Mouse (Mus musculus) c-Kit-positive CD71-positive TER-119-negative erythroid progenitor cells, embryonic 14.5 days (primary cell): ENCODE measurements around the gene Armc3.
A peak's percentile ranks its signal among the peaks of the same experiment; 100 is the strongest.

Source experiments
- DNase-seq: peaks from one replicate; pipeline ENCODE4 v3.0.0-alpha.2; 2013; ENCODE audit warnings: low read depth

Gene Armc3

GRCm38 (mm10) chr2:19198452-19199365 is at the start of gene Armc3:
Gene Armc3 (plus strand): TSS chr2:19199302.
- peak; percentile 34 for DNase-seq

GRCm38 (mm10) chr2:19152687-19153086 is 46.4 kb upstream of the Armc3 start:
- no peak for DNase-seq

GRCm38 (mm10) chr2:19156176-19156575 is 42.9 kb upstream of the Armc3 start:
- peak; percentile 5 for DNase-seq

- no peak for DNase-seq
These were observed 39.6 kb upstream of the Armc3 start for GRCm38 (mm10) chr2:19159539-19159938.

- no peak for DNase-seq
These were observed 38.6 kb upstream of the Armc3 start for GRCm38 (mm10) chr2:19160368-19161114.

GRCm38 (mm10) chr2:19164234-19164633 is 34.9 kb upstream of the Armc3 start:
- DNase-seq: no peak

GRCm38 (mm10) chr2:19176827-19177236 is 22.3 kb upstream of the Armc3 start:
- DNase-seq: no peak

- DNase-seq: no peak
These were observed 308 bp downstream of the Armc3 start for GRCm38 (mm10) chr2:19199366-19199853.

GRCm38 (mm10) chr2:19200112-19200511 is 1.0 kb downstream of the Armc3 start:
- no peak for DNase-seq

GRCm38 (mm10) chr2:19201682-19202081 is 2.6 kb downstream of the Armc3 start:
- no peak for DNase-seq

GRCm38 (mm10) chr2:19234305-19234704 is 35.2 kb downstream of the Armc3 start:
- no peak for DNase-seq

- DNase-seq: no peak
These were observed 36.1 kb downstream of the Armc3 start for GRCm38 (mm10) chr2:19235193-19235592.

GRCm38 (mm10) chr2:19235614-19236013 is 36.5 kb downstream of the Armc3 start:
- no peak for DNase-seq

GRCm38 (mm10) chr2:19238771-19239170 is 39.7 kb downstream of the Armc3 start:
- peak; percentile 7 for DNase-seq

- DNase-seq: no peak
These were observed 50.5 kb downstream of the Armc3 start for GRCm38 (mm10) chr2:19249611-19250010.

GRCm38 (mm10) chr2:19255037-19255436 is 55.9 kb downstream of the Armc3 start:
- DNase-seq: no peak

GRCm38 (mm10) chr2:19257255-19257654 is 58.2 kb downstream of the Armc3 start:
- no peak for DNase-seq

GRCm38 (mm10) chr2:19260399-19260798 is 61.3 kb downstream of the Armc3 start:
- no peak for DNase-seq

GRCm38 (mm10) chr2:19263375-19263774 is 64.3 kb downstream of the Armc3 start:
- DNase-seq: no peak

- DNase-seq: no peak
These were observed 66.7 kb downstream of the Armc3 start for GRCm38 (mm10) chr2:19265834-19266233.

GRCm38 (mm10) chr2:19267396-19267795 is 68.3 kb downstream of the Armc3 start:
- DNase-seq: no peak

GRCm38 (mm10) chr2:19269955-19270354 is 70.9 kb downstream of the Armc3 start:
- DNase-seq: no peak

- no peak for DNase-seq
These were observed 71.6 kb downstream of the Armc3 start for GRCm38 (mm10) chr2:19270709-19271120.
